Mouse (Mus musculus) testis, adult 2 months (tissue): ENCODE data around the gene Rhoq. TPM values are rescaled to one million over a fixed set of nuclear protein-coding genes. Genes with fewer than 3 reads are reported as not detected.

Source experiments
- H3K27ac ChIP-seq: fragments of 200-500 bp; 2 replicates; pipeline ENCODE4 v1.5.1; 2012; ENCODE audit warnings: low read depth, low read length; ENCODE audit not compliant: control insufficient read depth, insufficient read depth
- H3K27me3 ChIP-seq: fragments of 200-500 bp; 2 replicates; pipeline ENCODE4 v1.6.1; 2012; ENCODE audit warnings: mild to moderate bottlenecking, low read length, moderate library complexity; ENCODE audit not compliant: control insufficient read depth, insufficient read depth
- H3K36me3 ChIP-seq: fragments of 200-500 bp; 2 replicates; pipeline ENCODE4 v1.6.1; 2012; ENCODE audit warnings: mild to moderate bottlenecking, low read length; ENCODE audit not compliant: control insufficient read depth, insufficient read depth
- H3K4me1 ChIP-seq: fragments of 200-500 bp; 2 replicates; pipeline ENCODE4 v1.6.1; 2012; ENCODE audit warnings: low read length; ENCODE audit not compliant: control insufficient read depth, insufficient read depth
- H3K4me3 ChIP-seq: fragments of 200-500 bp; 2 replicates; pipeline ENCODE4 v1.5.1; 2012; ENCODE audit warnings: low read depth, mild to moderate bottlenecking, low read length, moderate library complexity, mixed read lengths; ENCODE audit not compliant: control insufficient read depth
- CTCF ChIP-seq: fragments of 200-500 bp; IDR thresholded peaks from 2 replicates; pipeline ENCODE4 v1.5.1; 2012; ENCODE audit warnings: low read depth, mild to moderate bottlenecking, inconsistent platforms, low read length, moderate library complexity; ENCODE audit not compliant: control insufficient read depth, insufficient read depth, insufficient replicate concordance
- POLR2A ChIP-seq: fragments of 200-500 bp; IDR thresholded peaks from 2 replicates; pipeline ENCODE4 v1.6.1; 2012; ENCODE audit warnings: low read depth, mild to moderate bottlenecking, inconsistent platforms, low read length, moderate library complexity; ENCODE audit not compliant: control insufficient read depth
- polyA plus RNA-seq: library from polyadenylated mRNA; depleted of rRNA; stranded (reverse); fragments of >200 nt; gene quantifications from 2 replicates; pipeline ENCODE4 v1.2.3, GENCODE M21; 2012

The Rhoq gene
- polyA plus RNA-seq, 1 experiment = 1.1 TPM

- Histone ChIP-seq H3K27ac (no peak overlapping the region), H3K27me3 (no peaks in the 10 kb centered on the region), H3K4me1 (no peaks in the 10 kb centered on the region), H3K4me3 (no peak overlapping the region), H3K36me3 (no peaks in the 10 kb centered on the region)
- TF ChIP-seq POLR2A (no peak), CTCF (no peak)
Observed at GRCm38 (mm10) chr17:86976387-86976786, 13.5 kb downstream of the Rhoq start.

GRCm38 (mm10) chr17:86978496-86978895, 15.6 kb downstream of the Rhoq start:
- TF ChIP-seq POLR2A (no peak), CTCF (no peak)
- Histone ChIP-seq H3K4me3 (no peak overlapping the region), H3K27me3 (no peaks in the 10 kb centered on the region), H3K36me3 (no peaks in the 10 kb centered on the region), H3K27ac (no peak overlapping the region), H3K4me1 (no peaks in the 10 kb centered on the region)

- Histone ChIP-seq H3K4me3 (no peak overlapping the region), H3K27ac (no peak overlapping the region), H3K36me3 (no peaks in the 10 kb centered on the region)
Observed at GRCm38 (mm10) chr17:86981205-86981604, 18.3 kb downstream of the Rhoq start.

GRCm38 (mm10) chr17:86981701-86982100, 18.8 kb downstream of the Rhoq start:
- Histone ChIP-seq H3K4me3 (no peak overlapping the region), H3K4me1 (peaks cover 2% of the 10 kb centered on the region; the same call in 1 of the 2 replicates)

More at GRCm38 (mm10) chr17:86981205-86981604, 18.3 kb downstream of the Rhoq start:
- TF ChIP-seq POLR2A (no peak), CTCF (no peak)
- Histone ChIP-seq H3K4me1 (no peaks in the 10 kb centered on the region), H3K27me3 (no peaks in the 10 kb centered on the region)

GRCm38 (mm10) chr17:86982497-86982896, 19.6 kb downstream of the Rhoq start:
- Histone ChIP-seq H3K4me3 (no peak overlapping the region), H3K27me3 (no peaks in the 10 kb centered on the region), H3K36me3 (no peaks in the 10 kb centered on the region), H3K4me1 (peaks cover 3% of the 10 kb centered on the region; the same call in 1 of the 2 replicates), H3K27ac (no peak overlapping the region)
- TF ChIP-seq CTCF = no peak

More at GRCm38 (mm10) chr17:86981701-86982100, 18.8 kb downstream of the Rhoq start:
- Histone ChIP-seq H3K36me3 (no peaks in the 10 kb centered on the region), H3K27me3 (no peaks in the 10 kb centered on the region), H3K27ac (no peak overlapping the region)
- TF ChIP-seq CTCF = peak; percentile 3; the same call in 1 of the 2 replicates
- no peak for TF ChIP-seq POLR2A

GRCm38 (mm10) chr17:86986449-86987138, 23.7 kb downstream of the Rhoq start:
- Histone ChIP-seq H3K4me3 (no peak overlapping the region), H3K27ac (no peak overlapping the region), H3K36me3 (no peaks in the 10 kb centered on the region), H3K27me3 (no peaks in the 10 kb centered on the region), H3K4me1 (peaks cover 5% of the 10 kb centered on the region; the same call in 1 of the 2 replicates)
- no peak for TF ChIP-seq POLR2A
- no peak for TF ChIP-seq CTCF

- Histone ChIP-seq H3K27ac (no peak overlapping the region), H3K27me3 (no peaks in the 10 kb centered on the region), H3K4me1 (peaks cover 5% of the 10 kb centered on the region; the same call in 1 of the 2 replicates), H3K36me3 (no peaks in the 10 kb centered on the region), H3K4me3 (no peak overlapping the region)
- no peak for TF ChIP-seq CTCF
Observed at GRCm38 (mm10) chr17:86988161-86988560, 25.3 kb downstream of the Rhoq start.
